In the genomic region with DNA sequence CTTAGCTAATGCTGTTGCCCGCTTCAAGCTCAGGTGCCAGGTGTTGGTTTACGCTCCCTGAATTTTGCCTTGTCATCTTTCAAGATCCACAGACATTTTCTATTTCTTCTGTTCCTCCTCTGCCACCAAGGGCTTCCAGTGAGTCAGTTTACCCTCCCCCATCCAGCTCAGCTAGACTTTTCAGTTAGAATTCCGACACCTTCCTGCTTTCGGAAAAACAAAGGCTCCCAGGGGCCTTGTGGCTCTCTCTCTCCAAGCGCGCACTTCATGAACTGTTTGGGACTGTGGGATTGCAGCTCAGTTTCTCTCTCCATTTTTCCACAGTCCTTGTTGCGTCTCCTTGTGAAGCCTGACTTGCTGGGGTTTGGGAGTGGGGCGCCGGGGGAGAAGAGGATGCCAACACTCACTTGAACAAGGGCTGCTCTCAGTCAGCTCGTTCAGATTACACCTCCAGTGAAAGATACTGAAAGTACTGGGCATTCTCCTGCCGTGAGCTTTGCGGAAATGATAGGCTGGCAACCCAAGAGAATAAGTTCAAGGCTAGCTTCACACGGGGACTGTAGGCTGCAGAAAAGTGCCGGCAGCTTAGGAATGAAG, we compare ENCODE assay signal across 8 mouse cellular contexts.
DNase-seq lines count a peak whose midpoint lies in the region; ATAC-seq and TF ChIP-seq lines count a peak whose summit lies in the region.
"Had no signal": no experiment of that assay in that cellular context is flagged by ENCODE, and none has a peak within 500 bp of the region (broad histone marks: within the 10 kb centered on the region; RNA-seq: fewer than 3 reads in every experiment).

No protein-coding gene starts in this region.

- no peak for TF ChIP-seq CTCF in midbrain, postnatal 0 days (IDR thresholded peaks at IDR 0.05)

- ATAC-seq in kidney, embryonic 15.5 days (replicated peaks; ENCODE audit: low FRiP score) = no peak
- no peak for ATAC-seq in intestine, embryonic 15.5 days
- no peak for ATAC-seq in midbrain, postnatal 0 days (ENCODE audit: low FRiP score)

- H3K27me3 ChIP-seq in kidney, embryonic 15.5 days = no peaks in the 10 kb centered on the region
- no peaks in the 10 kb centered on the region for H3K27me3 ChIP-seq in intestine, embryonic 15.5 days (replicated peaks)
- no peaks in the 10 kb centered on the region for H3K27me3 ChIP-seq in midbrain, postnatal 0 days (ENCODE audit: insufficient read depth, low read length)

- no peaks in the 10 kb centered on the region for H3K9me3 ChIP-seq in kidney, embryonic 15.5 days (replicated peaks)
- H3K9me3 ChIP-seq in intestine, embryonic 15.5 days = no peaks in the 10 kb centered on the region
- H3K9me3 ChIP-seq in midbrain, postnatal 0 days (ENCODE audit: low read length) = no peaks in the 10 kb centered on the region

- H3K4me1 ChIP-seq in kidney, embryonic 15.5 days = peaks cover 11% of the 10 kb centered on the region
- H3K4me1 ChIP-seq in intestine, embryonic 15.5 days (replicated peaks) = no peaks in the 10 kb centered on the region
- H3K4me1 ChIP-seq in midbrain, postnatal 0 days (ENCODE audit: insufficient read depth, low read length) = no peaks in the 10 kb centered on the region

- WGBS in kidney, embryonic 15.5 days = 28% methylated on average over 14 of the region's 14 CpGs
- 34% methylated on average over 14 of the region's 14 CpGs for WGBS in intestine, embryonic 15.5 days
- 28% methylated on average over 14 of the region's 14 CpGs for WGBS in midbrain, postnatal 0 days

- H3K36me3 ChIP-seq in kidney, embryonic 15.5 days = no peaks in the 10 kb centered on the region
- no peaks in the 10 kb centered on the region for H3K36me3 ChIP-seq in intestine, embryonic 15.5 days
- H3K36me3 ChIP-seq in midbrain, postnatal 0 days (ENCODE audit: insufficient read depth, low read length) = no peaks in the 10 kb centered on the region

- peak overlapping the region; percentile 17 for H3K4me3 ChIP-seq in kidney, embryonic 15.5 days (replicated peaks)
- no peak overlapping the region for H3K4me3 ChIP-seq in intestine, embryonic 15.5 days (replicated peaks)
- H3K4me3 ChIP-seq in midbrain, postnatal 0 days (ENCODE audit: low read depth, low read length) = no peak overlapping the region

- peak overlapping the region; percentile 46 for H3K4me2 ChIP-seq in kidney, embryonic 15.5 days
- H3K4me2 ChIP-seq in intestine, embryonic 15.5 days (replicated peaks) = peak overlapping the region; percentile 30
- H3K4me2 ChIP-seq in midbrain, postnatal 0 days (ENCODE audit: low read depth, low read length, poor library complexity, severe bottlenecking) = peak overlapping the region; percentile 16; the same call in 1 of the 2 replicates

- H3K9ac ChIP-seq in kidney, embryonic 15.5 days = no peak overlapping the region
- 0 out of 2 replicates have a peak overlapping the region, but pooled peaks have one; percentile 8 for H3K9ac ChIP-seq in intestine, embryonic 15.5 days
- no peak overlapping the region for H3K9ac ChIP-seq in midbrain, postnatal 0 days (replicated peaks; ENCODE audit: low read length, poor library complexity, severe bottlenecking)

- no peak for DNase-seq in kidney, adult 9 months
- peak; percentile 34 for DNase-seq in embryo, embryonic 9.5 days (ENCODE audit: extremely low spot score)
- no peak for DNase-seq in midbrain, postnatal 0 days (ENCODE audit: low spot score)
- no peak for DNase-seq in layer of hippocampus, adult 9-10 months (ENCODE audit: low spot score)
- DNase-seq in frontal cortex, postnatal 14 days (ENCODE audit: low spot score in 2 of 2) = no peak
- DNase-seq: cerebellum, adult 11-12 months had no signal

- H3K27ac ChIP-seq in kidney, embryonic 15.5 days = no peak overlapping the region
- H3K27ac ChIP-seq in intestine, embryonic 15.5 days = 0 out of 2 replicates have a peak overlapping the region, but pooled peaks have one; percentile 2
- no peak overlapping the region for H3K27ac ChIP-seq in midbrain, postnatal 0 days (ENCODE audit: low read depth, low read length)
